In the genomic region with DNA sequence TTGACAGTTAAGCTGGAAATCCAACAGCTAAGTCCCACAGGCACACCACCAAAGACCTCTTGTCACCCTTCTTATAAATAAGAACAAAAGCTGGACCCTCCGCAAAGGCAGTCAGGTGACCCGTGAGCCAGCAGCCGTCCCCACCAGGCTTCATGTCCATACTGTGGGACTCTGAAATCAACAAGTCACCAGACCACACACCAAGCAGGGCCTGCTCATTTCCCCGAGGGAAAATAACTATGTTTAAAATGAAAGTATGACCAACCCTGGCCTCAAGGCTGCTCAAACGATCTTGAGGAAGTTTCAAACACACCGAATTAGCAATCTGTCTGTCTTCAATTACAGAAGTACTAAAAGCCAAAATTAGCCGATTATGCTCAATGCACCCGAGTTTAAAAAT, we compare ENCODE assay signal across 11 mouse cellular contexts.
DNase-seq lines count a peak whose midpoint lies in the region; TF ChIP-seq lines count a peak whose summit lies in the region.
"Had no signal": no experiment of that assay in that cellular context is flagged by ENCODE, and none has a peak within 500 bp of the region (broad histone marks: within the 10 kb centered on the region; RNA-seq: fewer than 3 reads in every experiment).

No protein-coding gene starts in this region.

- DNase-seq in heart, postnatal 4 days = peak; percentile 19
- DNase-seq in heart, postnatal 10 days = no peak
- peak; percentile 32 to 39 for DNase-seq in B cell, adult 2 months
- no peak for DNase-seq in frontal cortex, postnatal 36 days (ENCODE audit: low spot score in 2 of 2)
- no peak for DNase-seq in cerebellum, adult 18-20 months
- DNase-seq: cerebellum, adult 2 months; gastrocnemius, postnatal 10 days had no signal

- no peak for TF ChIP-seq POLR2A in bone marrow, adult 2 months (IDR thresholded peaks at IDR 0.05; ENCODE audit: borderline replicate concordance, control insufficient read depth, low read depth, low read length)

- H3K4me1 ChIP-seq in bone marrow, adult 2 months (ENCODE audit: control insufficient read depth, insufficient read depth, low read length) = no peaks in the 10 kb centered on the region; the same call in 1 of the 2 replicates

- H3K79me2 ChIP-seq in macrophage (ENCODE audit: inconsistent target) = peaks cover 68% of the 10 kb centered on the region

- intact Hi-C loops in heart, postnatal 10 days (cut with DNase I) = loop anchor here (5.0 kb wide), 3 partner anchors 51 to 216 kb away; no protein-coding TSS in a partner anchor

- no peak overlapping the region for H3K4me3 ChIP-seq in bone marrow, adult 2 months (replicated peaks; ENCODE audit: control insufficient read depth, low read depth, low read length)
- H3K4me3 ChIP-seq in macrophage (ENCODE audit: inconsistent target) = no peak overlapping the region; the same call in 1 of the 2 replicates
- H3K4me3 ChIP-seq: embryonic facial prominence, embryonic 12.5 days; liver, embryonic 15.5 days had no signal

- WGBS in bone marrow, adult 2 months = 16% methylated on average over 8 of the region's 8 CpGs
- 11% methylated on average over 8 of the region's 8 CpGs for WGBS in macrophage (ENCODE audit: missing documents)

- H3K36me3 ChIP-seq in macrophage (ENCODE audit: inconsistent target) = no peaks in the 10 kb centered on the region
- H3K36me3 ChIP-seq: embryonic facial prominence, embryonic 12.5 days; liver, embryonic 15.5 days had no signal

- peak overlapping the region; percentile 22; the same call in 1 of the 2 replicates for H3K27ac ChIP-seq in bone marrow, adult 2 months (ENCODE audit: control insufficient read depth, insufficient read depth, low read depth, low read length, poor library complexity)
- H3K27ac ChIP-seq in macrophage = peak overlapping the region; percentile 92
- H3K27ac ChIP-seq: embryonic facial prominence, embryonic 12.5 days; liver, embryonic 15.5 days had no signal

- TF ChIP-seq CTCF in bone marrow, adult 2 months (IDR thresholded peaks at IDR 0.05; ENCODE audit: control insufficient read depth, insufficient read depth, low read length) = no peak

Comparison
In these comparisons a context has a peak if more than half of its experiments do, and no peak if none do; other contexts are left out.
1. DNase-seq: peak in heart, postnatal 4 days (single experiment) and B cell, adult 2 months (2 of 2); none in heart, postnatal 10 days (0 of 2), frontal cortex, postnatal 36 days (0 of 2) and cerebellum, adult 18-20 months (0 of 2).